In the genomic region with DNA sequence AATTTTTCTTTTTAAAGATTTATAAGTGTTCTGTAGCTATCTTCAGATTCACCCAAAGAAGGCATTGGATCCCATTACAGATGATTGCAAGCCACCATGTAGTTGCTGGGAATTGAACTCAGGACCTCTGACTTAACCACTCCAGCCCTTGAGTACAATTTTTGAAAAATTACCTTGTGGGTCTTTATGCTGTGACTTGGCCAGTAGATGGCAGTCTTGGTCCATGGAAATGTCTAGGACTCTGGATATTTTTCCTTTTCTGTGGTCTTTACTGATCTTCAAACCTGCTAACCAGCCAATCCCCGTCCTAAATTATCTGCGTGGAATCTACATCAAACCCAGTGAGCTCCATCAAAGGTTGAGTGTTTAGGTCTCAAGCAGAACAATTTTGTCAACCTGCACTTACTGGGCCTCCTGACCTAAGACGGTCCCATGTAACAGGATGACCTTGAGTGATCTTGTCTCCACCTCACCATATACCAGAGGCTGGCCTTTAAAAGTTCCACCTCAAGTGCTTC, we compare ENCODE assay signal across 7 mouse cellular contexts. TPM values are rescaled to one million over a fixed set of nuclear protein-coding genes. Genes with fewer than 3 reads are reported as not detected.
DNase-seq lines count a peak whose midpoint lies in the region; ATAC-seq lines count a peak whose summit lies in the region.

No protein-coding gene starts in this region.

- no peaks in the 10 kb centered on the region for H3K36me3 ChIP-seq in forebrain, embryonic 15.5 days
- H3K36me3 ChIP-seq in kidney, embryonic 15.5 days, result no peaks in the 10 kb centered on the region
- H3K36me3 ChIP-seq in lung, embryonic 16.5 days (ENCODE audit: control insufficient read depth, insufficient read depth, low read length), result no peaks in the 10 kb centered on the region

- no peak overlapping the region for H3K4me3 ChIP-seq in forebrain, embryonic 15.5 days
- no peak overlapping the region for H3K4me3 ChIP-seq in kidney, embryonic 15.5 days (replicated peaks)
- H3K4me3 ChIP-seq in lung, embryonic 16.5 days (ENCODE audit: low read length), result no peak overlapping the region

- 27% methylated on average over 3 of the region's 3 CpGs for WGBS in forebrain, embryonic 15.5 days
- WGBS in kidney, embryonic 15.5 days, result 27% methylated on average over 3 of the region's 3 CpGs
- WGBS in lung, embryonic 16.5 days, result 25% methylated on average over 3 of the region's 3 CpGs

- no peak overlapping the region for H3K4me2 ChIP-seq in forebrain, embryonic 15.5 days (replicated peaks)
- H3K4me2 ChIP-seq in kidney, embryonic 15.5 days, result no peak overlapping the region
- no peak overlapping the region for H3K4me2 ChIP-seq in lung, embryonic 16.5 days (ENCODE audit: low read depth, low read length)

- DNase-seq in 3134 (ENCODE audit: extremely low read depth, insufficient read length, low spot score) (peak; percentile 37), 3T3-L1 (ENCODE audit: low read depth, low spot score) (peak; percentile 82)
- peak; percentile 37 for DNase-seq in brain, embryonic 18.5 days (ENCODE audit: low read depth, low spot score)
- peak; percentile 76 for DNase-seq in retina, postnatal 1 day

- no peaks in the 10 kb centered on the region for H3K9me3 ChIP-seq in forebrain, embryonic 15.5 days
- no peaks in the 10 kb centered on the region for H3K9me3 ChIP-seq in kidney, embryonic 15.5 days (replicated peaks)
- no peaks in the 10 kb centered on the region for H3K9me3 ChIP-seq in lung, embryonic 16.5 days (ENCODE audit: control insufficient read depth, low read length)

- H3K9ac ChIP-seq in forebrain, embryonic 15.5 days (replicated peaks), result no peak overlapping the region
- no peak overlapping the region for H3K9ac ChIP-seq in kidney, embryonic 15.5 days
- no peak overlapping the region for H3K9ac ChIP-seq in lung, embryonic 16.5 days (ENCODE audit: low read length)

- peak; percentile 55 for ATAC-seq in forebrain, embryonic 15.5 days (replicated peaks)
- ATAC-seq in kidney, embryonic 15.5 days (replicated peaks; ENCODE audit: low FRiP score), result peak; percentile 25; the same call in 1 of the 2 replicates
- ATAC-seq in lung, embryonic 16.5 days (ENCODE audit: low read depth), result 0 out of 2 replicates have a peak, but pooled peaks have one; percentile 23

- H3K27ac ChIP-seq in forebrain, embryonic 15.5 days (replicated peaks), result no peak overlapping the region
- no peak overlapping the region for H3K27ac ChIP-seq in kidney, embryonic 15.5 days
- no peak overlapping the region for H3K27ac ChIP-seq in lung, embryonic 16.5 days (ENCODE audit: low read length)

- peaks cover 16% of the 10 kb centered on the region; the same call in 1 of the 2 replicates for H3K27me3 ChIP-seq in forebrain, embryonic 15.5 days
- H3K27me3 ChIP-seq in kidney, embryonic 15.5 days, result peaks cover 40% of the 10 kb centered on the region
- H3K27me3 ChIP-seq in lung, embryonic 16.5 days (ENCODE audit: control insufficient read depth, insufficient read depth, low read depth, low read length), result peaks cover 19% of the 10 kb centered on the region

- H3K4me1 ChIP-seq in forebrain, embryonic 15.5 days, result no peaks in the 10 kb centered on the region
- no peaks in the 10 kb centered on the region for H3K4me1 ChIP-seq in kidney, embryonic 15.5 days
- no peaks in the 10 kb centered on the region for H3K4me1 ChIP-seq in lung, embryonic 16.5 days (replicated peaks; ENCODE audit: control insufficient read depth, insufficient read depth, low read length)

RNA-seq across cellular contexts. Expression of gene Nlrp12, which starts 27.6 kb away (rescaled TPM):
- polyA plus RNA-seq in forebrain, embryonic 15.5 days (2015; fragmentation: Nextera tagmentation; extraction: Ambion mirVana), result not detected in 2 replicates
- polyA plus RNA-seq in kidney, embryonic 15.5 days (2015; fragmentation: Nextera tagmentation; extraction: Ambion mirVana), result 0.03 TPM in 2 replicates
- 0.03 TPM in 2 replicates for polyA plus RNA-seq in lung, embryonic 16.5 days (2015; fragmentation: Nextera tagmentation; extraction: Ambion mirVana)

RNA-seq across cellular contexts. Expression of gene AU018091, which starts 53.0 kb away (rescaled TPM):
- polyA plus RNA-seq in forebrain, embryonic 15.5 days (2015; fragmentation: Nextera tagmentation; extraction: Ambion mirVana), result not detected in 2 replicates
- polyA plus RNA-seq in kidney, embryonic 15.5 days (2015; fragmentation: Nextera tagmentation; extraction: Ambion mirVana), result not detected in 2 replicates
- polyA plus RNA-seq in lung, embryonic 16.5 days (2015; fragmentation: Nextera tagmentation; extraction: Ambion mirVana), result 0.29 TPM in 1 of 2 replicates, not detected in the other
